Comparison of ENCODE assay signal across 8 mouse cellular contexts in genomic region chr7:100160006-100160405, GRCm38 (mm10). TPM values are rescaled to one million over a fixed set of nuclear protein-coding genes. Genes with fewer than 3 reads are reported as not detected.
DNase-seq lines count a peak whose midpoint lies in the region; ATAC-seq and TF ChIP-seq lines count a peak whose summit lies in the region.

No protein-coding gene starts in this region.

- 0 out of 2 replicates have a peak, but pooled peaks cover 3% of the 10 kb centered on the region for H3K36me3 ChIP-seq in heart, embryonic 14.5 days (ENCODE audit: control insufficient read depth, insufficient read depth, low read length)
- no peaks in the 10 kb centered on the region for H3K36me3 ChIP-seq in ES-E14 (ENCODE audit: control insufficient read depth, insufficient read depth, low read length, poor library complexity, severe bottlenecking)
- H3K36me3 ChIP-seq in erythroblast, embryonic 14.5 days (ENCODE audit: control insufficient read depth): no peaks in the 10 kb centered on the region
- no peaks in the 10 kb centered on the region for H3K36me3 ChIP-seq in limb, embryonic 14.5 days (ENCODE audit: control insufficient read depth, insufficient read depth, low read length)
- no peaks in the 10 kb centered on the region for H3K36me3 ChIP-seq in small intestine, adult 2 months (ENCODE audit: control insufficient read depth, insufficient read depth, low read length)

- H3K4me1 ChIP-seq in heart, embryonic 14.5 days (ENCODE audit: control insufficient read depth in 2 of 2, insufficient read depth in 2 of 2, low read length in 2 of 2): peaks cover 4 to 5% of the 10 kb centered on the region in 2 experiments; a peak in 2 of 4 replicates
- H3K4me1 ChIP-seq in ES-E14 (ENCODE audit: control insufficient read depth in 2 of 2, insufficient read depth in 2 of 2, low read length in 2 of 2, poor library complexity in 1 of 2): no peaks in the 10 kb centered on the region; a peak in 1 of 4 replicates
- peaks cover 14% of the 10 kb centered on the region for H3K4me1 ChIP-seq in erythroblast, embryonic 14.5 days (ENCODE audit: control insufficient read depth)
- H3K4me1 ChIP-seq in limb, embryonic 14.5 days (ENCODE audit: control insufficient read depth, insufficient read depth, low read length): peaks cover 4% of the 10 kb centered on the region; the same call in 1 of the 2 replicates
- H3K4me1 ChIP-seq in small intestine, adult 2 months (ENCODE audit: control insufficient read depth, insufficient read depth, insufficient read length, low read length): peaks cover 9% of the 10 kb centered on the region; the same call in 1 of the 2 replicates

- 70% methylated on average over 7 of the region's 7 CpGs for WGBS in heart, embryonic 14.5 days
- WGBS in limb, embryonic 14.5 days: 71% methylated on average over 7 of the region's 7 CpGs
- WGBS in small intestine, adult 2 months: 27% methylated on average over 7 of the region's 7 CpGs

- no peaks in the 10 kb centered on the region for H3K27me3 ChIP-seq in heart, embryonic 14.5 days (ENCODE audit: control insufficient read depth, insufficient read depth, low read length)
- no peaks in the 10 kb centered on the region for H3K27me3 ChIP-seq in erythroblast, embryonic 14.5 days (ENCODE audit: control insufficient read depth)
- H3K27me3 ChIP-seq in limb, embryonic 14.5 days (ENCODE audit: control insufficient read depth, insufficient read depth, low read length): no peaks in the 10 kb centered on the region
- H3K27me3 ChIP-seq in small intestine, adult 2 months (ENCODE audit: control insufficient read depth, insufficient read depth, low read length): no peaks in the 10 kb centered on the region

- peak overlapping the region; percentile 81 to 90 for H3K4me3 ChIP-seq in heart, embryonic 14.5 days (ENCODE audit: control insufficient read depth in 1 of 2, insufficient read depth in 1 of 2, low read depth in 1 of 2, low read length in 2 of 2)
- peak overlapping the region; percentile 86 to 91 for H3K4me3 ChIP-seq in ES-E14 (ENCODE audit: insufficient read depth in 1 of 2, low read depth in 1 of 2, low read length in 2 of 2, poor library complexity in 1 of 2, severe bottlenecking in 1 of 2)
- H3K4me3 ChIP-seq in erythroblast, embryonic 14.5 days (replicated peaks): peak overlapping the region; percentile 82
- peak overlapping the region; percentile 94 for H3K4me3 ChIP-seq in limb, embryonic 14.5 days (replicated peaks; ENCODE audit: low read length)
- peak overlapping the region; percentile 69 for H3K4me3 ChIP-seq in small intestine, adult 2 months (ENCODE audit: low read depth, low read length)

- no peak for ATAC-seq in heart, embryonic 14.5 days (ENCODE audit: insufficient number of reproducible peaks, insufficient read depth, low FRiP score, low read depth)
- no peak for ATAC-seq in limb, embryonic 14.5 days (ENCODE audit: low FRiP score, low read depth)

- DNase-seq in heart, adult 11 months: no peak
- DNase-seq in ES-E14 (ENCODE audit: low read depth, low spot score): no peak
- DNase-seq in limb, embryonic 14.5 days (ENCODE audit: low spot score): no peak
- DNase-seq in natural killer cell, adult 2 months (ENCODE audit: low spot score in 2 of 2): no peak
- DNase-seq in kidney, adult 18-20 months: no peak

- no peak for TF ChIP-seq POLR2A in limb, embryonic 14.5 days (IDR thresholded peaks at IDR 0.05; ENCODE audit: borderline replicate concordance, extremely low read depth, insufficient read depth, insufficient read length)
- TF ChIP-seq POLR2A in small intestine, adult 2 months (IDR thresholded peaks at IDR 0.05; ENCODE audit: low read depth, low read length): no peak

- H3K9ac ChIP-seq in heart, embryonic 14.5 days (ENCODE audit: low read length): peak overlapping the region; percentile 93
- peak overlapping the region; percentile 19; the same call in 1 of the 2 replicates for H3K9ac ChIP-seq in ES-E14 (ENCODE audit: insufficient read depth, low read depth, low read length, poor library complexity, severe bottlenecking)
- peak overlapping the region; percentile 93 for H3K9ac ChIP-seq in limb, embryonic 14.5 days (ENCODE audit: low read depth, low read length, severe bottlenecking)

- TF ChIP-seq CTCF in small intestine, adult 2 months (IDR thresholded peaks at IDR 0.05; ENCODE audit: extremely low read depth, insufficient read length, insufficient replicate concordance, low read depth, low read length): no peak

- in situ Hi-C loops in ES-E14 (cut with MboI; ENCODE audit: low sequenced_read_pairs in 2 of 2, unreplicated experiment in 2 of 2): no loop called here

- H3K4me2 ChIP-seq in heart, embryonic 14.5 days (ENCODE audit: low read length): peak overlapping the region; percentile 92
- peak overlapping the region; percentile 69 for H3K4me2 ChIP-seq in limb, embryonic 14.5 days (replicated peaks; ENCODE audit: low read depth, low read length, severe bottlenecking)

- H3K27ac ChIP-seq in heart, embryonic 14.5 days (replicated peaks in 1 of 2; ENCODE audit: control insufficient read depth in 1 of 2, insufficient read depth in 1 of 2, low read depth in 2 of 2, low read length in 2 of 2): peak overlapping the region; percentile 52 to 95
- no peak overlapping the region for H3K27ac ChIP-seq in ES-E14 (ENCODE audit: insufficient read depth, low read depth, low read length, poor library complexity, severe bottlenecking)
- H3K27ac ChIP-seq in limb, embryonic 14.5 days (replicated peaks; ENCODE audit: low read depth, low read length): peak overlapping the region; percentile 97
- peak overlapping the region; percentile 10; the same call in 1 of the 2 replicates for H3K27ac ChIP-seq in small intestine, adult 2 months (ENCODE audit: insufficient read depth, low read depth, low read length)

- no peaks in the 10 kb centered on the region for H3K9me3 ChIP-seq in heart, embryonic 14.5 days (ENCODE audit: control insufficient read depth, low read length)
- no peaks in the 10 kb centered on the region for H3K9me3 ChIP-seq in ES-E14 (ENCODE audit: control insufficient read depth, insufficient read depth, low read depth, low read length)
- H3K9me3 ChIP-seq in erythroblast, embryonic 14.5 days (ENCODE audit: control insufficient read depth, low read length): no peaks in the 10 kb centered on the region
- no peaks in the 10 kb centered on the region for H3K9me3 ChIP-seq in limb, embryonic 14.5 days (ENCODE audit: control insufficient read depth, low read length)

TF ChIP-seq in ES-E14, 5 proteins besides CTCF, POLR2A, EP300 and RAD21:
- TF ChIP-seq ZNF384 (IDR thresholded peaks at IDR 0.05; ENCODE audit: low read depth, low read length) (no peak), ZC3H11A (IDR thresholded peaks at IDR 0.05; ENCODE audit: borderline replicate concordance, low read depth, low read length) (no peak), MAFK (IDR thresholded peaks at IDR 0.05; ENCODE audit: insufficient read depth, low read depth, low read length) (no peak), HCFC1 (IDR thresholded peaks at IDR 0.05; ENCODE audit: borderline replicate concordance, insufficient read depth, low read length) (no peak), CHD2 (IDR thresholded peaks at IDR 0.05; ENCODE audit: low read depth, low read length) (no peak)

RNA-seq across cellular contexts. Expression of gene Lipt2, which starts 0.9 kb away (rescaled TPM):
- polyA plus RNA-seq in heart, embryonic 14.5 days (2014; fragmentation: Nextera tagmentation; extraction: Ambion mirVana): 14.7 and 18.0 TPM in 2 replicates
- total RNA-seq in ES-E14 (2012; rRNA removed): 3.8 and 6.2 TPM in 2 replicates
- polyA plus RNA-seq in erythroblast, embryonic 14.5 days (2012): 0.02 and 0.13 TPM in 2 replicates
- polyA plus RNA-seq in limb, embryonic 14.5 days (2012; rRNA removed): 16.3 and 18.3 TPM in 2 replicates
- polyA plus RNA-seq in limb, embryonic 14.5 days (2014; fragmentation: Nextera tagmentation; extraction: Ambion mirVana): 23.6 and 25.5 TPM in 2 replicates
- polyA plus RNA-seq in small intestine, adult 2 months (2012; rRNA removed): 11.5 and 13.2 TPM in 2 replicates

RNA-seq across cellular contexts. Expression of gene Kcne3, which starts 16.3 kb away (rescaled TPM):
- polyA plus RNA-seq in heart, embryonic 14.5 days (2014; fragmentation: Nextera tagmentation; extraction: Ambion mirVana): 6.2 and 8.0 TPM in 2 replicates
- total RNA-seq in ES-E14 (2012; rRNA removed): not detected in 2 replicates
- polyA plus RNA-seq in erythroblast, embryonic 14.5 days (2012): not detected in 2 replicates
- 17.3 and 21.8 TPM in 2 replicates for polyA plus RNA-seq in limb, embryonic 14.5 days (2012; rRNA removed)
- 8.7 and 10.7 TPM in 2 replicates for polyA plus RNA-seq in limb, embryonic 14.5 days (2014; fragmentation: Nextera tagmentation; extraction: Ambion mirVana)
- 94.9 and 97.8 TPM in 2 replicates for polyA plus RNA-seq in small intestine, adult 2 months (2012; rRNA removed)

RNA-seq across cellular contexts. Expression of gene Pold3, which starts 38.6 kb away (rescaled TPM):
- 31.8 and 35.1 TPM in 2 replicates for polyA plus RNA-seq in heart, embryonic 14.5 days (2014; fragmentation: Nextera tagmentation; extraction: Ambion mirVana)
- total RNA-seq in ES-E14 (2012; rRNA removed): 42.5 and 51.4 TPM in 2 replicates
- 1.2 and 2.9 TPM in 2 replicates for polyA plus RNA-seq in erythroblast, embryonic 14.5 days (2012)
- polyA plus RNA-seq in limb, embryonic 14.5 days (2012; rRNA removed): 40.3 and 51.0 TPM in 2 replicates
- 53.5 and 55.6 TPM in 2 replicates for polyA plus RNA-seq in limb, embryonic 14.5 days (2014; fragmentation: Nextera tagmentation; extraction: Ambion mirVana)
- polyA plus RNA-seq in small intestine, adult 2 months (2012; rRNA removed): 2.4 and 4.2 TPM in 2 replicates

Comparison
In these comparisons a context has a peak if more than half of its experiments do, and no peak if none do; other contexts are left out.
1. H3K9ac ChIP-seq: peak in every context shown above with its lines; median percentile 93 in heart, embryonic 14.5 days; 93 in limb, embryonic 14.5 days; 19 in ES-E14.
2. RNA of gene Lipt2, which starts 0.9 kb away (polyA plus RNA-seq): 16.3 to 25.5 TPM in limb, embryonic 14.5 days, 14.7 to 18.0 TPM in heart, embryonic 14.5 days and 11.5 to 13.2 TPM in small intestine, adult 2 months; 0.02 to 0.13 TPM in erythroblast, embryonic 14.5 days; every median in the first group is over 10 times any median in the second.
3. Peak in every context shown above with its lines, with median percentiles within 50 percentile points of each other: H3K4me3 ChIP-seq.